Comparison of ENCODE assay signal across 16 mouse cellular contexts in genomic region chr17:7922564-7922963, GRCm38 (mm10). TPM values are rescaled to one million over a fixed set of nuclear protein-coding genes. Genes with fewer than 3 reads are reported as not detected.
DNase-seq lines count a peak whose midpoint lies in the region; ATAC-seq and TF ChIP-seq lines count a peak whose summit lies in the region.
"Had no signal": no experiment of that assay in that cellular context is flagged by ENCODE, and none has a peak within 500 bp of the region (broad histone marks: within the 10 kb centered on the region; RNA-seq: fewer than 3 reads in every experiment).

No protein-coding gene starts in this region.

- DNase-seq in midbrain, embryonic 11.5 days (ENCODE audit: low spot score, missing footprints) = peak; percentile 26
- DNase-seq in midbrain, postnatal 0 days (ENCODE audit: low spot score) = no peak
- no peak for DNase-seq in liver, embryonic 11.5 days (ENCODE audit: low spot score)
- no peak for DNase-seq in layer of hippocampus, adult 9-11 months
- no peak for DNase-seq in B cell, adult 2 months
- DNase-seq: adrenal gland, postnatal 14 days; cerebellum, adult 9-11 months; layer of hippocampus, postnatal 36 days had no signal

- no peaks in the 10 kb centered on the region for H3K27me3 ChIP-seq in midbrain, embryonic 11.5 days (ENCODE audit: control insufficient read depth, insufficient read depth, low read length)
- H3K27me3 ChIP-seq in midbrain, postnatal 0 days (ENCODE audit: insufficient read depth, low read length) = no peaks in the 10 kb centered on the region
- H3K27me3 ChIP-seq in kidney, embryonic 15.5 days = no peaks in the 10 kb centered on the region
- H3K27me3 ChIP-seq in liver, embryonic 11.5 days (replicated peaks; ENCODE audit: control insufficient read depth, insufficient read depth, low read length) = no peaks in the 10 kb centered on the region
- no peaks in the 10 kb centered on the region for H3K27me3 ChIP-seq in midbrain, embryonic 16.5 days (ENCODE audit: control insufficient read depth, insufficient read depth, low read depth, low read length)
- H3K27me3 ChIP-seq: CH12.LX; forebrain, embryonic 13.5 days; hindbrain, embryonic 13.5 days; limb, embryonic 12.5 days had no signal

- H3K9me3 ChIP-seq in midbrain, embryonic 11.5 days (ENCODE audit: control insufficient read depth, low read length) = no peaks in the 10 kb centered on the region
- no peaks in the 10 kb centered on the region for H3K9me3 ChIP-seq in midbrain, postnatal 0 days (ENCODE audit: low read length)
- no peaks in the 10 kb centered on the region for H3K9me3 ChIP-seq in kidney, embryonic 15.5 days (replicated peaks)
- no peaks in the 10 kb centered on the region for H3K9me3 ChIP-seq in liver, embryonic 11.5 days (ENCODE audit: control insufficient read depth, low read length)
- H3K9me3 ChIP-seq in midbrain, embryonic 16.5 days (replicated peaks; ENCODE audit: control insufficient read depth, low read length, poor library complexity, severe bottlenecking) = no peaks in the 10 kb centered on the region
- H3K9me3 ChIP-seq: forebrain, embryonic 13.5 days; hindbrain, embryonic 13.5 days; limb, embryonic 12.5 days; midbrain, embryonic 10.5 days had no signal

- no peak for TF ChIP-seq CTCF in midbrain, postnatal 0 days (IDR thresholded peaks at IDR 0.05)

- no peak overlapping the region for H3K4me3 ChIP-seq in midbrain, embryonic 11.5 days (ENCODE audit: low read depth, low read length)
- no peak overlapping the region for H3K4me3 ChIP-seq in midbrain, postnatal 0 days (ENCODE audit: low read depth, low read length)
- H3K4me3 ChIP-seq in kidney, embryonic 15.5 days (replicated peaks) = no peak overlapping the region
- no peak overlapping the region for H3K4me3 ChIP-seq in liver, embryonic 11.5 days (ENCODE audit: low read depth, low read length)
- no peak overlapping the region for H3K4me3 ChIP-seq in midbrain, embryonic 16.5 days (ENCODE audit: low read depth, low read length)
- H3K4me3 ChIP-seq: forebrain, embryonic 13.5 days; hindbrain, embryonic 13.5 days; limb, embryonic 12.5 days; midbrain, embryonic 10.5 days had no signal

- ATAC-seq in midbrain, embryonic 11.5 days (ENCODE audit: low FRiP score) = no peak
- no peak for ATAC-seq in midbrain, postnatal 0 days (ENCODE audit: low FRiP score)
- 0 out of 2 replicates have a peak, but pooled peaks have one; percentile 23 for ATAC-seq in kidney, embryonic 15.5 days (replicated peaks; ENCODE audit: low FRiP score)
- ATAC-seq in liver, embryonic 11.5 days (replicated peaks; ENCODE audit: low FRiP score) = 0 out of 2 replicates have a peak, but pooled peaks have one; percentile 43
- ATAC-seq in midbrain, embryonic 16.5 days = no peak
- ATAC-seq: forebrain, embryonic 13.5 days; intestine, embryonic 16.5 days had no signal

- H3K27ac ChIP-seq in midbrain, embryonic 11.5 days (ENCODE audit: low read depth, low read length) = no peak overlapping the region
- no peak overlapping the region for H3K27ac ChIP-seq in midbrain, postnatal 0 days (ENCODE audit: low read depth, low read length)
- no peak overlapping the region for H3K27ac ChIP-seq in kidney, embryonic 15.5 days
- no peak overlapping the region for H3K27ac ChIP-seq in liver, embryonic 11.5 days (ENCODE audit: low read depth, low read length)
- H3K27ac ChIP-seq in midbrain, embryonic 16.5 days (ENCODE audit: low read length) = no peak overlapping the region
- H3K27ac ChIP-seq: forebrain, embryonic 13.5 days; hindbrain, embryonic 13.5 days; limb, embryonic 12.5 days; midbrain, embryonic 10.5 days had no signal

- H3K4me1 ChIP-seq in midbrain, embryonic 11.5 days (ENCODE audit: control insufficient read depth, insufficient read depth, low read length) = no peaks in the 10 kb centered on the region
- no peaks in the 10 kb centered on the region for H3K4me1 ChIP-seq in midbrain, postnatal 0 days (ENCODE audit: insufficient read depth, low read length)
- peaks cover 40% of the 10 kb centered on the region for H3K4me1 ChIP-seq in kidney, embryonic 15.5 days
- no peaks in the 10 kb centered on the region; the same call in 1 of the 2 replicates for H3K4me1 ChIP-seq in liver, embryonic 11.5 days (replicated peaks; ENCODE audit: control insufficient read depth, insufficient read depth, low read length)
- no peaks in the 10 kb centered on the region for H3K4me1 ChIP-seq in midbrain, embryonic 16.5 days (ENCODE audit: control insufficient read depth, insufficient read depth, low read length)
- H3K4me1 ChIP-seq: forebrain, embryonic 13.5 days; hindbrain, embryonic 13.5 days; limb, embryonic 12.5 days; midbrain, embryonic 10.5 days had no signal

- H3K4me2 ChIP-seq in midbrain, embryonic 11.5 days = no peak overlapping the region
- H3K4me2 ChIP-seq in midbrain, postnatal 0 days (ENCODE audit: low read depth, low read length, poor library complexity, severe bottlenecking) = no peak overlapping the region
- no peak overlapping the region for H3K4me2 ChIP-seq in kidney, embryonic 15.5 days
- no peak overlapping the region for H3K4me2 ChIP-seq in liver, embryonic 11.5 days
- no peak overlapping the region for H3K4me2 ChIP-seq in midbrain, embryonic 16.5 days (ENCODE audit: low read length)
- H3K4me2 ChIP-seq: forebrain, embryonic 13.5 days; hindbrain, embryonic 13.5 days; limb, embryonic 12.5 days had no signal

- WGBS in midbrain, embryonic 11.5 days = 92% methylated on average over 5 of the region's 5 CpGs
- WGBS in midbrain, postnatal 0 days = 93% methylated on average over 5 of the region's 5 CpGs
- 63% methylated on average over 5 of the region's 5 CpGs for WGBS in kidney, embryonic 15.5 days
- WGBS in liver, embryonic 11.5 days = 76% methylated on average over 5 of the region's 5 CpGs
- WGBS in midbrain, embryonic 16.5 days = 90% methylated on average over 5 of the region's 5 CpGs

- no peaks in the 10 kb centered on the region for H3K36me3 ChIP-seq in midbrain, embryonic 11.5 days (ENCODE audit: control insufficient read depth, insufficient read depth, low read length)
- H3K36me3 ChIP-seq in midbrain, postnatal 0 days (ENCODE audit: insufficient read depth, low read length) = no peaks in the 10 kb centered on the region
- H3K36me3 ChIP-seq in kidney, embryonic 15.5 days = no peaks in the 10 kb centered on the region
- no peaks in the 10 kb centered on the region for H3K36me3 ChIP-seq in liver, embryonic 11.5 days (ENCODE audit: control insufficient read depth, insufficient read depth, low read length)
- H3K36me3 ChIP-seq in midbrain, embryonic 16.5 days (ENCODE audit: control insufficient read depth, insufficient read depth, low read length) = no peaks in the 10 kb centered on the region
- H3K36me3 ChIP-seq: hindbrain, embryonic 13.5 days; limb, embryonic 12.5 days; midbrain, embryonic 10.5 days had no signal

- H3K9ac ChIP-seq in midbrain, embryonic 11.5 days (ENCODE audit: low read length) = no peak overlapping the region
- no peak overlapping the region for H3K9ac ChIP-seq in midbrain, postnatal 0 days (replicated peaks; ENCODE audit: low read length, poor library complexity, severe bottlenecking)
- no peak overlapping the region for H3K9ac ChIP-seq in kidney, embryonic 15.5 days
- H3K9ac ChIP-seq in liver, embryonic 11.5 days (ENCODE audit: low read depth, low read length) = no peak overlapping the region
- no peak overlapping the region for H3K9ac ChIP-seq in midbrain, embryonic 16.5 days (ENCODE audit: low read depth, low read length)
- H3K9ac ChIP-seq: forebrain, embryonic 13.5 days; hindbrain, embryonic 13.5 days; limb, embryonic 12.5 days had no signal

RNA-seq across cellular contexts. Expression of gene Tagap, which starts 3.2 kb away (rescaled TPM):
- 0.48 and 0.58 TPM in 2 replicates for polyA plus RNA-seq in midbrain, embryonic 11.5 days (2014; fragmentation: Nextera tagmentation; extraction: Ambion mirVana)
- 0.55 and 1.2 TPM in 2 replicates for total RNA-seq in midbrain, postnatal 0 days (2014; rRNA removed)
- 0.32 and 0.39 TPM in 2 replicates for polyA plus RNA-seq in midbrain, postnatal 0 days (2015; fragmentation: Nextera tagmentation; extraction: Ambion mirVana)
- 0.51 and 0.84 TPM in 2 replicates for polyA plus RNA-seq in kidney, embryonic 15.5 days (2015; fragmentation: Nextera tagmentation; extraction: Ambion mirVana)
- 0.48 and 0.53 TPM in 2 replicates for polyA plus RNA-seq in liver, embryonic 11.5 days (2014; fragmentation: Nextera tagmentation; extraction: Ambion mirVana)
- 0.37 and 0.48 TPM in 2 replicates for polyA plus RNA-seq in midbrain, embryonic 16.5 days (2015; fragmentation: Nextera tagmentation; extraction: Ambion mirVana)

RNA-seq across cellular contexts. Expression of gene Rsph3a, which starts 22.9 kb away (rescaled TPM):
- polyA plus RNA-seq in midbrain, embryonic 11.5 days (2014; fragmentation: Nextera tagmentation; extraction: Ambion mirVana) = 59.1 and 63.5 TPM in 2 replicates
- total RNA-seq in midbrain, postnatal 0 days (2014; rRNA removed) = 21.0 and 37.5 TPM in 2 replicates
- polyA plus RNA-seq in midbrain, postnatal 0 days (2015; fragmentation: Nextera tagmentation; extraction: Ambion mirVana) = 64.2 and 67.3 TPM in 2 replicates
- 52.0 and 61.3 TPM in 2 replicates for polyA plus RNA-seq in kidney, embryonic 15.5 days (2015; fragmentation: Nextera tagmentation; extraction: Ambion mirVana)
- 31.7 and 34.5 TPM in 2 replicates for polyA plus RNA-seq in liver, embryonic 11.5 days (2014; fragmentation: Nextera tagmentation; extraction: Ambion mirVana)
- 71.9 and 76.0 TPM in 2 replicates for polyA plus RNA-seq in midbrain, embryonic 16.5 days (2015; fragmentation: Nextera tagmentation; extraction: Ambion mirVana)

Comparison
In these comparisons a context has a peak if more than half of its experiments do, and no peak if none do; other contexts are left out.
1. ATAC-seq: peak in kidney, embryonic 15.5 days (single experiment) and liver, embryonic 11.5 days (single experiment); none in midbrain, embryonic 11.5 days (single experiment), midbrain, postnatal 0 days (single experiment) and midbrain, embryonic 16.5 days (single experiment).